Mouse (Mus musculus) liver, embryonic 11.5 days (tissue): ENCODE data around the gene Ube2d2b. TPM values are rescaled to one million over a fixed set of nuclear protein-coding genes. Genes with fewer than 3 reads are reported as not detected.

Experiments
- ATAC-seq: fragments of 200-750 bp; cut with Nextera tagmentation; replicated peaks from 2 replicates; pipeline ENCODE4 v1.8.0; 2017; ENCODE audit warnings: moderate number of reproducible peaks, mild to moderate bottlenecking, moderate TSS enrichment, moderate library complexity; ENCODE audit not compliant: low FRiP score
- DNase-seq: peaks from one replicate; pipeline ENCODE4 v3.0.0-alpha.2; 2017; ENCODE audit warnings: low spot score
- H3K27ac ChIP-seq: fragments of 300-500 bp; sonication (generic); 2 replicates; pipeline ENCODE4 v1.5.1; 2014; ENCODE audit warnings: mild to moderate bottlenecking, low read depth, low read length, control low read depth
- H3K27me3 ChIP-seq: fragments of 300-500 bp; sonication (generic); replicated peaks from 2 replicates; pipeline ENCODE4 v1.6.1; 2014; ENCODE audit warnings: low read length, mixed read lengths; ENCODE audit not compliant: control insufficient read depth, insufficient read depth
- H3K36me3 ChIP-seq: fragments of 300-500 bp; sonication (generic); 2 replicates; pipeline ENCODE4 v1.6.1; 2014; ENCODE audit warnings: mild to moderate bottlenecking, low read length, moderate library complexity, mixed read lengths; ENCODE audit not compliant: control insufficient read depth, insufficient read depth
- H3K4me1 ChIP-seq: fragments of 300-500 bp; sonication (generic); replicated peaks from 2 replicates; pipeline ENCODE4 v1.6.1; 2014; ENCODE audit warnings: low read length, mixed read lengths; ENCODE audit not compliant: control insufficient read depth, insufficient read depth
- H3K4me2 ChIP-seq: fragments of 300-500 bp; sonication (generic); 2 replicates; pipeline ENCODE4 v1.6.1; 2014; ENCODE audit warnings: mild to moderate bottlenecking, control low read depth, moderate library complexity
- H3K4me3 ChIP-seq: fragments of 300-500 bp; sonication (generic); 2 replicates; pipeline ENCODE4 v1.5.1; 2014; ENCODE audit warnings: low read depth, low read length, control low read depth
- H3K9ac ChIP-seq: fragments of 300-500 bp; sonication (generic); 2 replicates; pipeline ENCODE4 v1.6.1; 2014; ENCODE audit warnings: low read depth, low read length, control low read depth
- H3K9me3 ChIP-seq: fragments of 300-500 bp; sonication (generic); 2 replicates; pipeline ENCODE4 v1.6.1; 2016; ENCODE audit warnings: low read length, inconsistent platforms, mixed read lengths; ENCODE audit not compliant: control insufficient read depth
- WGBS: fragments of 180-500 bp; shearing (Covaris S2); extraction: QIAGEN DNeasy Blood & Tissue Kit; methylation state at CpG from one replicate; pipeline ENCODE4 v1.1.7; 2014; 5-methylcytosine and 5-hydroxymethylcytosine counted together
- polyA plus RNA-seq: library from polyadenylated mRNA; unstranded; fragments of >200 nt; fragmentation: Nextera tagmentation; extraction: Ambion mirVana; gene quantifications from 2 replicates; pipeline ENCODE4 v1.2.1, GENCODE M21; 2014

The Ube2d2b gene
- polyA plus RNA-seq, 1 experiment from 2014 or later, result 0.22 TPM

- Histone ChIP-seq H3K9me3 (peaks cover 3% of the 10 kb centered on the region; the same call in 1 of the 2 replicates), H3K27ac (no peak overlapping the region), H3K4me3 (no peak overlapping the region), H3K9ac (no peak overlapping the region), H3K4me2 (no peak overlapping the region), H3K27me3 (no peaks in the 10 kb centered on the region), H3K36me3 (no peaks in the 10 kb centered on the region), H3K4me1 (no peaks in the 10 kb centered on the region)
- DNase-seq (no peak), ATAC-seq (no peak)
- 88% methylated on average over 5 of the region's 5 CpGs for WGBS
These were observed 17.4 kb downstream of the Ube2d2b start for GRCm38 (mm10) chr5:107847349-107847748.

DNA sequence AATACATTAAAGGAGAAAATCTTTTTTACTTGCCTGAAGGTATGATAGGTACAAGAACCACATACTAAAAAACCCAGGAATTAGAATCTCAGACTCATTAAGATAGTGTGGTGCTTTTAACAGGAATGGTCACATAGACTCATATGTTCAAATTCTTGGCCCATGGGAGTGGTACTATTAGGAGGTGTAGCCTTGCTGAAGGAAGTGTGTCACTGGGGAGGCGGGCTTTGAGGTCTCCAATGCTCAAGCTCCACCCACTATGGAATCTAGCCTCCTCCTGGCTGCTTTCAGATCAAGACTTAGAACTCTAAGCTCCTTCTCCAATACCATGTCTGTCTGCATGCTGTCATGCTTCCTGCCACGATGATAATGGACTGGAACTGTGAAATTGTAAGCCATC lies 17.9 kb downstream of the Ube2d2b start:
- Histone ChIP-seq H3K9me3 (peaks cover 3% of the 10 kb centered on the region; the same call in 1 of the 2 replicates), H3K36me3 (no peaks in the 10 kb centered on the region), H3K4me3 (no peak overlapping the region), H3K4me1 (peaks cover 2% of the 10 kb centered on the region; the same call in 1 of the 2 replicates), H3K27me3 (no peaks in the 10 kb centered on the region), H3K9ac (no peak overlapping the region), H3K27ac (no peak overlapping the region), H3K4me2 (no peak overlapping the region)
- 79% methylated on average over 2 of the region's 2 CpGs for WGBS
- DNase-seq (no peak), ATAC-seq (no peak)

- no peak overlapping the region for H3K4me3 ChIP-seq
- WGBS, result 82% methylated on average over 4 of the region's 4 CpGs
- ATAC-seq (no peak), DNase-seq (no peak)
- no peak overlapping the region for H3K9ac ChIP-seq
- H3K9me3 ChIP-seq, result peaks cover 3% of the 10 kb centered on the region; the same call in 1 of the 2 replicates
- H3K27me3 ChIP-seq, result no peaks in the 10 kb centered on the region
- no peak overlapping the region for H3K4me2 ChIP-seq
- no peaks in the 10 kb centered on the region for H3K36me3 ChIP-seq
- H3K27ac ChIP-seq, result no peak overlapping the region
- H3K4me1 ChIP-seq, result peaks cover 11% of the 10 kb centered on the region
These were observed 19.1 kb downstream of the Ube2d2b start for GRCm38 (mm10) chr5:107848964-107849363.

DNA sequence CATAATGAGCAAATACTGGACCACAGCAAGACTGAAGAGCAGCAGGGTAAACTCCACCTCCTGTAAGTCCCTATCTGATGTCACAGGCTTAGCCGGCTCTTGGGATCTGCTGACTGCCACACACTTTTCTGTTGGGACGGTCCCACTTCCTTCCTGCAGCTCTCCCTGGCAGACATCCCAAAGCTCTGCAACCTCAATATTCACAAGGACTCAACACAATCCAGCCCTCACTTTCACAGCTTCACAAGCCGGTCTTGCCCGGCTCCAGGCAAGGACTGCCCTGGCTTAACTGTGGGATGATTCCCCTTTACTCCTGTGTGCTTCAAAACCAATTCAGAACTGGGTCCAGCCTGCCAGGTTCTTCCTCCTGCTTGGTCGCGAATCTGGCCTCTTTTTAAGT lies 23.9 kb downstream of the Ube2d2b start:
- Histone ChIP-seq H3K9me3 (peaks cover 3% of the 10 kb centered on the region; the same call in 1 of the 2 replicates), H3K36me3 (no peaks in the 10 kb centered on the region), H3K27ac (peak overlapping the region; percentile 36; the same call in 1 of the 2 replicates), H3K9ac (no peak overlapping the region), H3K4me1 (peaks cover 22% of the 10 kb centered on the region), H3K4me2 (no peak overlapping the region), H3K4me3 (no peak overlapping the region), H3K27me3 (no peaks in the 10 kb centered on the region)
- WGBS, result 31% methylated on average over 6 of the region's 6 CpGs
- DNase-seq (no peak), ATAC-seq (no peak; the same call in 1 of the 2 replicates)

DNA sequence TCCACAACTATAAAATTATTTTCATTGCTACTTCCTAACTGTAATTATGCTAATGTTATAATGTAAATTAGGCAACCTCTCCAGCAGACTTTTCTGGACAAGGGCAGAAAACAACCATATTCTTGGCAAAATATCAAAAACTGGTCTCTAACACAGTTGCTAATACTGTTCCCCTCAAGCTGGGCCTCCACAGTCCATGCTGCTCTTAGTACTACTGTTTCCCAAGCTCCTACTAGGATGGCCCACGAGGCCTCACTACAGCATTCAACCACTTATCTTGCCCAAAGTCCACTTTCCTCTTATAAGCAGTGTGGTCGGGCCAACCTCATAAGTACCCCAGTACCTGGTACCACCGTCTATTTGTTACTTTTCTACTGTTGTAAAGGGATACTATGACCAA lies 24.7 kb downstream of the Ube2d2b start:
- Histone ChIP-seq H3K4me3 (no peak overlapping the region), H3K9ac (no peak overlapping the region), H3K9me3 (peaks cover 3% of the 10 kb centered on the region; the same call in 1 of the 2 replicates), H3K36me3 (no peaks in the 10 kb centered on the region), H3K27ac (no peak overlapping the region), H3K27me3 (no peaks in the 10 kb centered on the region), H3K4me2 (no peak overlapping the region), H3K4me1 (peaks cover 22% of the 10 kb centered on the region)
- no peak for ATAC-seq
- DNase-seq, result no peak
- 57% methylated on average over 3 of the region's 3 CpGs for WGBS

DNA sequence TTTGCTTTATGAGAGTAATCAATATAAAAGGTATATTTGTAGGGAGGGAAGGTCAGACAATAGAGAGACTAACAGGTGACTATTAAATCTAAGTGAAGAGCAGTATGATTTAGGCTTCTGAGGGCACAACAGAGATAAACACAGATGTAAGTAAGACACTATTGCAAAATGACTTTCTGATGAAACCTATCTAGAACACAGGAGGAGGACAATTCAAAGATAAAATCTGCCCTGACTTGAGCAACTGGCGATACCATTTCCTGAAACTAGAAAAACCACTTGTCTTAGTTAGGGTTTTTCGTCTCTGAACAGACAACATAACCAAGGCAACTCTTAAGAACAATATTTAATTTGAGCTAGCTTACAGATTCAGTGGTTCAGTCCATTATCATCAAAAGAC lies 25.6 kb downstream of the Ube2d2b start:
- no peak for DNase-seq
- H3K27ac ChIP-seq, result no peak overlapping the region
- no peak for ATAC-seq
- H3K36me3 ChIP-seq, result no peaks in the 10 kb centered on the region
- WGBS, result 33% methylated on average over 2 of the region's 2 CpGs
- H3K4me1 ChIP-seq, result peaks cover 22% of the 10 kb centered on the region
- no peaks in the 10 kb centered on the region for H3K27me3 ChIP-seq
- H3K4me3 ChIP-seq, result no peak overlapping the region
- no peak overlapping the region for H3K4me2 ChIP-seq
- no peaks in the 10 kb centered on the region for H3K9me3 ChIP-seq
- H3K9ac ChIP-seq, result no peak overlapping the region

DNA sequence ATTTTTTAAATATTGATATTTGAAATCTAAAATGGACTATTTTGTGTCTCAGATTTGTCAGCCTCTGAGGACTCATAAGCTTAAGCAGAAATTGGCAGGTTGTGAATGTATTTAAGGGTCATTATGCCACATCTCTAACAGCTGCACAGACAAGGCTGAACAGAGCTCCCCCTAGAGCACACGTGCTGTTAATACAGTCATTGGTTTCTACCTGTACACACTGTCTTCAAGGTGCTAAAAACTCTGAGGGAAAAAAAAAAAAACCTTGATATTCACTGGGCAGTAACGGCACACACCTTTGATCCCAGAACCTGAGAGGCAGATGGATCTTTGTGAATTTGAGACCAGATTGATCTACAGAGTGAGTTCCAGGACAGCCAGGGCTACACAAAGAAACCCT lies 29.1 kb downstream of the Ube2d2b start:
- no peak overlapping the region for H3K9ac ChIP-seq
- H3K9me3 ChIP-seq, result no peaks in the 10 kb centered on the region
- H3K36me3 ChIP-seq, result no peaks in the 10 kb centered on the region
- peaks cover 18% of the 10 kb centered on the region for H3K4me1 ChIP-seq
- no peak for DNase-seq
- H3K4me3 ChIP-seq, result no peak overlapping the region
- H3K4me2 ChIP-seq, result no peak overlapping the region
- WGBS, result 44% methylated on average over 2 of the region's 2 CpGs
- no peak overlapping the region for H3K27ac ChIP-seq
- no peaks in the 10 kb centered on the region for H3K27me3 ChIP-seq
- no peak for ATAC-seq

GRCm38 (mm10) chr5:107863971-107864370 lies 34.1 kb downstream of the Ube2d2b start:
- Histone ChIP-seq H3K36me3 (no peaks in the 10 kb centered on the region), H3K4me1 (peaks cover 33% of the 10 kb centered on the region), H3K27ac (no peak overlapping the region), H3K4me3 (no peak overlapping the region), H3K27me3 (no peaks in the 10 kb centered on the region), H3K9me3 (no peaks in the 10 kb centered on the region), H3K4me2 (no peak overlapping the region), H3K9ac (no peak overlapping the region)
- 85% methylated on average over 3 of the region's 3 CpGs for WGBS
- ATAC-seq, result no peak
- DNase-seq, result no peak
